Mouse (Mus musculus): Measurements from ENCODE around the gene Trabd.

- no peak for TF ChIP-seq POLR2A (IDR thresholded peaks at IDR 0.05; ENCODE audit: insufficient read length, low read depth)
- TF ChIP-seq MYOD1 (IDR thresholded peaks at IDR 0.05; ENCODE audit: control insufficient read depth in 1 of 3, insufficient read length in 2 of 3, low read depth in 2 of 3): no peak
Observed at GRCm38 (mm10) chr15:89070606-89071005, 4.3 kb upstream of the Trabd start.

All from myocyte (in vitro differentiated cells).